Mouse (Mus musculus) megakaryocyte, adult 5-6 weeks (primary cell): ENCODE measurements around the gene Cd300ld4. TPM values are rescaled to one million over a fixed set of nuclear protein-coding genes. Genes with fewer than 3 reads are reported as not detected.

ENCODE experiments used
- ATAC-seq: 2 replicates; pipeline ENCODE4 v1.8.0; 2016; ENCODE audit warnings: mild to moderate bottlenecking, inconsistent platforms; ENCODE audit not compliant: poor library complexity, severe bottlenecking
- total RNA-seq, 2 experiments: library from RNA; stranded (forward) in 1 of 2; stranded (reverse) in 1 of 2; fragments of 153-499, 151-499 nt in 1 of 2; fragments of 221-1000, 200-1000 nt in 1 of 2; gene quantifications; 2 replicates each; pipeline versions ENCODE4 v1.2.3 to v1.2.4; 2015 to 2017

Cd300ld4 gene
- total RNA-seq, 2 experiments from 2014 or later = 2.2 TPM; not detected in 1

DNA sequence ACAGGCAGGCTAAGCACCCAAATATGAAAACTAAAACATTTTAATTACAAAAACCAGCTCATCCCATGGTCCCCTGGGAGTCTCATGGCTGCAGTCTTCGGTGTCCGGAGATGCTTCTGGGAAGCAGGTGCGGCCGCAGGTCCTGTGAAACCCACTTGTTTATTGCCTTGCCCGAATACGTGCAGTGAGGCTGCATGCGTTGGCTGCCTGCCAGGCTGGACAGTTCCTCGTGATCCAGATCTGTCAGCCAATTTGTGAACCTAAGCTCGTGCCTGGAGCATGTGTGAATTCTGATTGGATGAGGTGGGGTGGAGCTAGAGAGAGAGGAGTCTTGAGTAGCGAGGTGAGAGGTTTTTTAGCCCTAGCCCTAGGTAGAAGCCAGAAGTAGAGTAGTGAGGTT, 54.1 kb downstream of the Cd300ld4 start:
- no peak for ATAC-seq

Other genes with a start within 250 kb of the Cd300ld4 start
- gene Btbd17, start 231.1 kb downstream of the Cd300ld4 start, total RNA-seq (2015) = not detected in 2 replicates
- not detected in 2 replicates for gene Btbd17, start 231.1 kb downstream of the Cd300ld4 start, total RNA-seq (2017)
- not detected in 2 replicates for gene Gpr142, start 228.1 kb downstream of the Cd300ld4 start, total RNA-seq (2015)
- not detected in 2 replicates for gene Gpr142, start 228.1 kb downstream of the Cd300ld4 start, total RNA-seq (2017)
- 0.04 and 0.32 TPM in 2 replicates for gene Gprc5c, start 175.9 kb downstream of the Cd300ld4 start, total RNA-seq (2015)
- 0.37 and 0.89 TPM in 2 replicates for gene Gprc5c, start 175.9 kb downstream of the Cd300ld4 start, total RNA-seq (2017)
- 38.1 and 38.5 TPM in 2 replicates for gene Cd300a, start 137.0 kb downstream of the Cd300ld4 start, total RNA-seq (2015)
- gene Cd300a, start 137.0 kb downstream of the Cd300ld4 start, total RNA-seq (2017) = 71.1 and 83.8 TPM in 2 replicates
- gene Cd300lb, start 92.6 kb downstream of the Cd300ld4 start, total RNA-seq (2015) = 107 TPM in 2 replicates
- 82.9 and 97.3 TPM in 2 replicates for gene Cd300lb, start 92.6 kb downstream of the Cd300ld4 start, total RNA-seq (2017)
- gene Cd300c, start 57.9 kb downstream of the Cd300ld4 start, total RNA-seq (2015) = 8.6 and 13.3 TPM in 2 replicates
- 1.3 and 3.1 TPM in 2 replicates for gene Cd300c, start 57.9 kb downstream of the Cd300ld4 start, total RNA-seq (2017)
- 28.7 and 33.7 TPM in 2 replicates for gene Cd300ld, start 37.1 kb downstream of the Cd300ld4 start, total RNA-seq (2015)
- gene Cd300ld, start 37.1 kb downstream of the Cd300ld4 start, total RNA-seq (2017) = 28.9 and 30.5 TPM in 2 replicates
- 30.8 and 36.3 TPM in 2 replicates for gene Cd300c2, start 25.1 kb downstream of the Cd300ld4 start, total RNA-seq (2015)
- gene Cd300c2, start 25.1 kb downstream of the Cd300ld4 start, total RNA-seq (2017) = 23.7 and 26.5 TPM in 2 replicates
- not detected in 2 replicates for gene Cd300ld2, start 10.8 kb downstream of the Cd300ld4 start, total RNA-seq (2015)
- not detected in 2 replicates for gene Cd300ld2, start 10.8 kb downstream of the Cd300ld4 start, total RNA-seq (2017)
- gene Cd300ld5, start 10.8 kb upstream of the Cd300ld4 start, total RNA-seq (2015) = 1.1 TPM in 1 of 2 replicates, not detected in the other
- not detected in 2 replicates for gene Cd300ld5, start 10.8 kb upstream of the Cd300ld4 start, total RNA-seq (2017)
- gene Cd300ld3, start 21.4 kb upstream of the Cd300ld4 start, total RNA-seq (2015) = 23.8 and 26.2 TPM in 2 replicates
- 6.7 and 7.6 TPM in 2 replicates for gene Cd300ld3, start 21.4 kb upstream of the Cd300ld4 start, total RNA-seq (2017)
- 1.7 and 2.6 TPM in 2 replicates for gene Cd300e, start 35.2 kb upstream of the Cd300ld4 start, total RNA-seq (2015)
- gene Cd300e, start 35.2 kb upstream of the Cd300ld4 start, total RNA-seq (2017) = 0.61 and 1.7 TPM in 2 replicates
- gene Rab37, start 64.4 kb upstream of the Cd300ld4 start, total RNA-seq (2015) = 4.8 and 6.2 TPM in 2 replicates
- gene Rab37, start 64.4 kb upstream of the Cd300ld4 start, total RNA-seq (2017) = 8.9 and 15.0 TPM in 2 replicates
- 22.9 and 25.7 TPM in 2 replicates for gene Cd300lf, start 107.0 kb upstream of the Cd300ld4 start, total RNA-seq (2015)
- gene Cd300lf, start 107.0 kb upstream of the Cd300ld4 start, total RNA-seq (2017) = 28.1 and 46.6 TPM in 2 replicates
- gene Slc9a3r1, start 136.3 kb upstream of the Cd300ld4 start, total RNA-seq (2015) = 77.6 and 92.0 TPM in 2 replicates
- 87.5 and 88.7 TPM in 2 replicates for gene Slc9a3r1, start 136.3 kb upstream of the Cd300ld4 start, total RNA-seq (2017)
- gene Tmem104, start 160.5 kb upstream of the Cd300ld4 start, total RNA-seq (2015) = 23.9 and 25.7 TPM in 2 replicates
- 6.1 and 8.7 TPM in 2 replicates for gene Tmem104, start 160.5 kb upstream of the Cd300ld4 start, total RNA-seq (2017)
- gene Nat9, start 160.8 kb upstream of the Cd300ld4 start, total RNA-seq (2015) = 16.1 and 17.7 TPM in 2 replicates
- 23.9 and 36.1 TPM in 2 replicates for gene Nat9, start 160.8 kb upstream of the Cd300ld4 start, total RNA-seq (2017)
- 0.05 TPM in 1 of 2 replicates, not detected in the other for gene Grin2c, start 240.2 kb upstream of the Cd300ld4 start, total RNA-seq (2015)
- gene Grin2c, start 240.2 kb upstream of the Cd300ld4 start, total RNA-seq (2017) = not detected in 2 replicates